ENCODE assay signal across 19 mouse cellular contexts in genomic region chrX:112716587-112716986, GRCm38 (mm10). TPM values are rescaled to one million over a fixed set of nuclear protein-coding genes. Genes with fewer than 3 reads are reported as not detected.
"Had no signal": no experiment of that assay in that cellular context is flagged by ENCODE, and none has a peak within 500 bp of the region (broad histone marks: within the 10 kb centered on the region; RNA-seq: fewer than 3 reads in every experiment).

No protein-coding gene starts in this region.

- H3K4me1 ChIP-seq: neural tube, embryonic 12.5 days; neural tube, embryonic 13.5 days; neural tube, embryonic 15.5 days; stomach, embryonic 15.5 days had no signal

- H3K36me3 ChIP-seq: neural tube, embryonic 12.5 days; neural tube, embryonic 13.5 days; neural tube, embryonic 15.5 days; stomach, embryonic 15.5 days had no signal

- H3K9ac ChIP-seq: neural tube, embryonic 12.5 days; neural tube, embryonic 13.5 days; neural tube, embryonic 15.5 days; stomach, embryonic 15.5 days had no signal

- H3K4me3 ChIP-seq: neural tube, embryonic 12.5 days; neural tube, embryonic 13.5 days; neural tube, embryonic 15.5 days; stomach, embryonic 15.5 days had no signal

- H3K4me2 ChIP-seq: neural tube, embryonic 12.5 days; neural tube, embryonic 13.5 days; neural tube, embryonic 15.5 days; stomach, embryonic 15.5 days had no signal

- H3K27ac ChIP-seq: neural tube, embryonic 12.5 days; neural tube, embryonic 13.5 days; neural tube, embryonic 15.5 days; stomach, embryonic 15.5 days; stomach, postnatal 0 days had no signal

- H3K9me3 ChIP-seq: neural tube, embryonic 12.5 days; neural tube, embryonic 13.5 days; neural tube, embryonic 15.5 days; stomach, embryonic 15.5 days had no signal

- DNase-seq: retina, postnatal 1 day; right cerebral cortex, adult 18-20 months; right cerebral cortex, postnatal 14 days; right cerebral cortex, postnatal 25 days; right cerebral cortex, postnatal 4 days; spleen, adult 18-20 months; thymus, adult 18-20 months; thymus, adult 2 months; thymus, postnatal 14 days; thymus, postnatal 25 days; thymus, postnatal 36 days; thymus, postnatal 4 days had no signal

- H3K27me3 ChIP-seq: neural tube, embryonic 12.5 days; neural tube, embryonic 13.5 days; neural tube, embryonic 15.5 days; stomach, embryonic 15.5 days had no signal

RNA-seq across cellular contexts. Expression of gene Pof1b, which starts 18.1 kb away (rescaled TPM):
- polyA plus RNA-seq: spleen, adult 2 months; testis, adult 2 months had no signal
